Mouse (Mus musculus) cortical plate, adult 2 months (tissue): ENCODE results near the gene Creg2. TPM values are rescaled to one million over a fixed set of nuclear protein-coding genes. Genes with fewer than 3 reads are reported as not detected.

ENCODE experiments used
- H3K27ac ChIP-seq: fragments of 200-500 bp; 2 replicates; pipeline ENCODE4 v1.5.1; 2012; ENCODE audit warnings: low read length, control low read depth, inconsistent platforms; ENCODE audit not compliant: insufficient read depth
- H3K4me1 ChIP-seq: fragments of 200-500 bp; 2 replicates; pipeline ENCODE4 v1.6.1; 2011; ENCODE audit warnings: low read length; ENCODE audit not compliant: control insufficient read depth, insufficient read depth
- H3K4me3 ChIP-seq: fragments of 200-500 bp; 2 replicates; pipeline ENCODE4 v1.5.1; 2011; ENCODE audit warnings: mild to moderate bottlenecking, low read length, control low read depth; ENCODE audit not compliant: insufficient read depth
- CTCF ChIP-seq: fragments of 200-500 bp; IDR thresholded peaks from 2 replicates; pipeline ENCODE4 v1.5.1; 2011; ENCODE audit warnings: mild to moderate bottlenecking, control low read depth, low read length; ENCODE audit not compliant: insufficient read depth; ENCODE audit errors: extremely low read depth
- POLR2A ChIP-seq: fragments of 200-500 bp; IDR thresholded peaks from 2 replicates; pipeline ENCODE4 v1.6.1; 2011; ENCODE audit warnings: mild to moderate bottlenecking, low read length, control low read depth; ENCODE audit not compliant: insufficient read depth; ENCODE audit errors: extremely low read depth
- polyA plus RNA-seq: library from polyadenylated mRNA; depleted of rRNA; stranded (reverse); fragments of >200 nt; gene quantifications from 2 replicates; pipeline ENCODE4 v1.2.3, GENCODE M21; 2012; rRNA removed

The Creg2 gene
- polyA plus RNA-seq, 1 experiment: 32.8 TPM

DNA sequence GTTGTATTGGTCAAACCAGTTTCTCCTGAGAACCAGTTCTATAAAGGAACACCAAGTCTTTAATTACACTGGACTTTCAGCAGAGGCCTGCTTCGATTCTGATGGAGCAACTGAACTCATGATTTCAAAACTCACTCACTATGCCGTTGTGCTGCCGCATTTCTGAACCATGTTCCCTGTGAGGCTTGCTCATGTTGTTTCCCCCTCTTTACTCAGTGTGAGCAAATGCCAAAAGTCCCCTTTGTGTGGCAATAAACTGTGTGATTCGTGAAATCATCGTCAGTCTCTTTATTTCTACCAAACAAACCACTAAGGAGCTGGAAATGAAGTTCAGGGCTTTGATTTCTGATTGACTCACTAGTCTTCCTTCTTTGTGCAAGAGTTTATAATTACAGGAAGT, 72.8 kb downstream of the Creg2 start:
- Histone ChIP-seq H3K4me1 (peaks cover 3% of the 10 kb centered on the region; the same call in 1 of the 2 replicates), H3K4me3 (no peak overlapping the region), H3K27ac (no peak overlapping the region)
- no peak for TF ChIP-seq POLR2A
- no peak for TF ChIP-seq CTCF

DNA sequence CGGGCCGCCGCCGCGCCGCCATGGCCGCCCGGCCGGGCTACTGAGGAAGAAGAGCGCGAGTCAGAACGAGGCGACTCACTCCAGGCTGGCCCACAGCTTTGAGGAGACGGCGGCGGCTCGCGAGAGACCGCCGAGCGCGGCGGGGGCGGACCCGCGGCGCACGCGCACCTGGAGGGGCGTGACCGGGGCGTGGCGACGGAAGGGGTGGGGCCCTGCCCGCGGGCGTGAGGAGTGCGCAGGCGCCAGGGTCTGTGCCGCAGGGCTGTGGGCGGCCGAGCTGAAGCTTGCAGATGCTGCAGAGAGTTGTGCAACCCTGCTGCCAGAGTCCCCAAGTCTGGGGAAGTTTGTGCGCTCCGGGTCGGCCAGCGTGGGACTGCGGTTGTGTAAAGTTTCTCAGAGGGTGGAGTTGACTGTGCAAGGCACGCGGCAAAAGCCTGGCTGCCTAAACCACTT, 74.0 kb downstream of the Creg2 start, which contains the start of gene Rnf149:
Rnf149 (minus strand) TSS at position 153 of the 453 bp plus-strand sequence.
- TF ChIP-seq POLR2A (peak; percentile 75), CTCF (no peak)
- Histone ChIP-seq H3K4me1 (peaks cover 3% of the 10 kb centered on the region; the same call in 1 of the 2 replicates), H3K4me3 (peak within 1 kb of the TSS; percentile 77), H3K27ac (peak within 1 kb of the TSS; percentile 85)

DNA sequence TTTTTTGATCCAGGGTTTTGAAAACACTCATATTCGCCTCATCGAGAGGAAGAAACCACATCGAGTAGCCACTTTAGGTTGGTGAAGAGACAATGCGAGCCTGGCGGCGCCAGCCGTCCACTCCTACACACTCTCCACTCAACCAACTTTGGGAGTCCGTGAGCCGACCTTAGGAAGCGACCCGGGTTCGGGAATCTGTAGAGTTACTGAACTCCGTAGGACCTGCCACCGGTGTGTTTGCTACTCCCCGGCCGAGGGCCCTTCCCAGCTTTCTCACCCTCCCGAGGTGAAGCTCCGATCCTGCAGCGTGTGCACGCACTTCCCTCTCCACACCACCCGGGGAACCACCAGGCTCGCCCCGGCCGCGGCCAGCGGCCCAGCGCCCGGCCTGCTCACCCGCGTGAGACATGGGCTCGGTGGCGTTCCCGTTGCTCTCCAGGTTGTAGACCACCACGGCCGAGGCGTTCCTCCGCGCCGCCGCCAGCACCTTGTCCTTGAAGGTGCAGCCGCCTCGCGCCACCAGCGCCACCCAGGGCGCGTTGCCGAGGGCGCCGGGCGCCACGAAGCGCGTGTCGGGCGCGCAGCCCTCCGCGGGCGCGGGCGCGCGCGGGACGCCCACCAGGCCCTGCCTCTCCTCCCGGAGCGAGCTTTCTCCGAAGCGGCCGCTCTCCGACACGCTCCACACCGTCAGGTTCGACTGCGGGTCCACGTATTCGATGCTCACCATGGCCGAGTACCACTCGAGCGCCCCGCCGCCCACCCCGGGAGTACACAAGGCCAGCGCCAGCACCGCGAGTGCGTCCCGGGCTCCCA, 74.6 kb downstream of the Creg2 start:
- peak overlapping the region; percentile 77 for H3K4me3 ChIP-seq
- no peak for TF ChIP-seq CTCF
- no peak for TF ChIP-seq POLR2A
- H3K27ac ChIP-seq: peak overlapping the region; percentile 85
- peaks cover 4% of the 10 kb centered on the region; the same call in 1 of the 2 replicates for H3K4me1 ChIP-seq

GRCm38 (mm10) chr1:39575778-39576375, 75.4 kb downstream of the Creg2 start:
- Histone ChIP-seq H3K27ac (no peak overlapping the region), H3K4me1 (peaks cover 4% of the 10 kb centered on the region; the same call in 1 of the 2 replicates), H3K4me3 (peak overlapping the region; percentile 77)
- TF ChIP-seq CTCF (no peak), POLR2A (no peak)

GRCm38 (mm10) chr1:39573890-39574289, 77.4 kb downstream of the Creg2 start:
- no peak overlapping the region for H3K4me3 ChIP-seq
- no peak overlapping the region for H3K27ac ChIP-seq
- H3K4me1 ChIP-seq: peaks cover 4% of the 10 kb centered on the region; the same call in 1 of the 2 replicates
- TF ChIP-seq CTCF: no peak
- TF ChIP-seq POLR2A: no peak

DNA sequence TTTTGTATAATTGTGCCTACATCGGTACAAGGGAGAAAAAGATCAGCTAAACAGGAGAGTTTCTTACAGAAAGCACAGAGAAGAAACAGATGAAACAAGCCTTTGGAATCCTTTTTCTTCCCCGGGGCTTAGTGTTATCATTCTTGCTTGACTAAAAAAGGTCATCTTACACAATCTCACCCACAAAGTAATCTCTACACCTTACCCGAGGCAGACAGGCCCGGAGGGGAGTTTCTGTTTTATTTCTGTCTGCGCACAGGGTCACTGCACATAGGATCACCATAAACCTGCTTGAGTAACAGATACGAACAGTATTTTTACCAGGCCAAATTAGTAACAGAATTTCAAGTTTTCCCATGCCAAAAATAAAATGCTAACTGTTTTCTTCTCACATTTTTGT, 79.6 kb downstream of the Creg2 start:
- peaks cover 4% of the 10 kb centered on the region; the same call in 1 of the 2 replicates for H3K4me1 ChIP-seq
- no peak overlapping the region for H3K27ac ChIP-seq
- H3K4me3 ChIP-seq: no peak overlapping the region
- TF ChIP-seq POLR2A: no peak
- TF ChIP-seq CTCF: no peak

Other genes starting within 250 kb of the Creg2 start
- 15.1 and 20.3 TPM in 2 replicates for gene Tbc1d8, start 172.7 kb downstream of the Creg2 start, polyA plus RNA-seq
- 18.8 and 18.9 TPM in 2 replicates for gene Cnot11, start 116.5 kb downstream of the Creg2 start, polyA plus RNA-seq
- gene Rnf149, start 74.1 kb downstream of the Creg2 start, polyA plus RNA-seq: 22.4 and 23.0 TPM in 2 replicates
- 0.31 and 0.53 TPM in 2 replicates for gene Rfx8, start 69.5 kb upstream of the Creg2 start, polyA plus RNA-seq
- gene Gm3646, start 153.9 kb upstream of the Creg2 start, polyA plus RNA-seq: not detected in 2 replicates
- gene Map4k4, start 249.4 kb upstream of the Creg2 start, polyA plus RNA-seq: 111 and 112 TPM in 2 replicates